Mouse (Mus musculus) neural tube, embryonic 13.5 days (tissue): ENCODE measurements at regions not wholly inside any gene's neighbourhood (a gene's known extent, or its start where the extent isn't known, plus 50 kb on each side); places are given as distances from the start of the nearest gene placed in this dataset.

Experiments
- ATAC-seq: fragments of 200-750 bp; cut with Nextera tagmentation; 2 replicates; pipeline ENCODE4 v1.8.0; 2017; ENCODE audit warnings: low read depth, mild to moderate bottlenecking, moderate TSS enrichment, moderate library complexity
- H3K27ac ChIP-seq: fragments of 300-500 bp; sonication (generic); replicated peaks from 2 replicates; pipeline ENCODE4 v1.5.1; 2015; ENCODE audit warnings: moderate library complexity, mild to moderate bottlenecking, inconsistent platforms
- H3K27me3 ChIP-seq: fragments of 300-500 bp; sonication (generic); 2 replicates; pipeline ENCODE4 v1.6.1; 2015; ENCODE audit warnings: mild to moderate bottlenecking, inconsistent platforms
- H3K36me3 ChIP-seq: fragments of 300-500 bp; sonication (generic); 2 replicates; pipeline ENCODE4 v1.6.1; 2015; ENCODE audit warnings: mild to moderate bottlenecking, inconsistent platforms
- H3K4me1 ChIP-seq: fragments of 300-500 bp; sonication (generic); replicated peaks from 2 replicates; pipeline ENCODE4 v1.6.1; 2015; ENCODE audit warnings: inconsistent platforms
- H3K4me2 ChIP-seq: fragments of 300-500 bp; sonication (generic); 2 replicates; pipeline ENCODE4 v1.6.1; 2015; ENCODE audit warnings: inconsistent platforms, mild to moderate bottlenecking, moderate library complexity
- H3K4me3 ChIP-seq: fragments of 300-500 bp; sonication (generic); 2 replicates; pipeline ENCODE4 v1.5.1; 2015; ENCODE audit warnings: mild to moderate bottlenecking, inconsistent platforms
- H3K9ac ChIP-seq: fragments of 300-500 bp; sonication (generic); 2 replicates; pipeline ENCODE4 v1.6.1; 2015; ENCODE audit warnings: moderate library complexity, mild to moderate bottlenecking, inconsistent platforms
- H3K9me3 ChIP-seq: fragments of 300-500 bp; sonication (generic); 2 replicates; pipeline ENCODE4 v1.6.1; 2016; ENCODE audit warnings: inconsistent platforms
- WGBS: fragments of 180-500 bp; shearing (Covaris S2); methylation state at CpG from one replicate; pipeline ENCODE4 v1.1.7; 2015; 5-methylcytosine and 5-hydroxymethylcytosine counted together

GRCm38 (mm10) chr4:105892065-105892464, 102.4 kb downstream of the Gm12728 start:
- H3K4me3 ChIP-seq: no peak overlapping the region
- H3K27ac ChIP-seq: no peak overlapping the region
- H3K27me3 ChIP-seq: no peaks in the 10 kb centered on the region
- no peaks in the 10 kb centered on the region for H3K9me3 ChIP-seq
- no peak for ATAC-seq
- no peak overlapping the region for H3K9ac ChIP-seq
- H3K36me3 ChIP-seq: no peaks in the 10 kb centered on the region
- H3K4me1 ChIP-seq: no peaks in the 10 kb centered on the region
- 88% methylated on average over 2 of the region's 2 CpGs for WGBS
- no peak overlapping the region for H3K4me2 ChIP-seq

- no peaks in the 10 kb centered on the region for H3K4me1 ChIP-seq
These were observed 105.4 kb downstream of the Gm12728 start for GRCm38 (mm10) chr4:105895116-105895515.

GRCm38 (mm10) chr4:105898054-105898847, 108.6 kb downstream of the Gm12728 start:
- Histone ChIP-seq H3K36me3 (no peaks in the 10 kb centered on the region), H3K27ac (no peak overlapping the region), H3K9ac (no peak overlapping the region), H3K9me3 (no peaks in the 10 kb centered on the region), H3K4me2 (no peak overlapping the region), H3K27me3 (no peaks in the 10 kb centered on the region), H3K4me3 (no peak overlapping the region), H3K4me1 (no peaks in the 10 kb centered on the region)
- no peak for ATAC-seq
- 92% methylated on average over 5 of the region's 5 CpGs for WGBS

More at GRCm38 (mm10) chr4:105895116-105895515, 105.4 kb downstream of the Gm12728 start:
- H3K9ac ChIP-seq: no peak overlapping the region
- no peak overlapping the region for H3K27ac ChIP-seq
- ATAC-seq: no peak
- 76% methylated on average over 2 of the region's 2 CpGs for WGBS
- H3K4me2 ChIP-seq: no peak overlapping the region
- H3K36me3 ChIP-seq: no peaks in the 10 kb centered on the region
- H3K9me3 ChIP-seq: no peaks in the 10 kb centered on the region
- H3K4me3 ChIP-seq: no peak overlapping the region
- no peaks in the 10 kb centered on the region for H3K27me3 ChIP-seq

GRCm38 (mm10) chr4:105904896-105905295, 115.2 kb downstream of the Gm12728 start:
- Histone ChIP-seq H3K27me3 (no peaks in the 10 kb centered on the region), H3K36me3 (no peaks in the 10 kb centered on the region)

GRCm38 (mm10) chr4:105906411-105906810, 116.7 kb downstream of the Gm12728 start:
- WGBS: 93% methylated on average over 4 of the region's 4 CpGs
- Histone ChIP-seq H3K27ac (no peak overlapping the region), H3K9ac (no peak overlapping the region), H3K27me3 (no peaks in the 10 kb centered on the region), H3K36me3 (no peaks in the 10 kb centered on the region), H3K9me3 (no peaks in the 10 kb centered on the region), H3K4me1 (no peaks in the 10 kb centered on the region), H3K4me2 (no peak overlapping the region), H3K4me3 (no peak overlapping the region)
- no peak for ATAC-seq

More at GRCm38 (mm10) chr4:105904896-105905295, 115.2 kb downstream of the Gm12728 start:
- ATAC-seq: no peak
- Histone ChIP-seq H3K4me1 (no peaks in the 10 kb centered on the region), H3K4me3 (no peak overlapping the region), H3K27ac (no peak overlapping the region), H3K4me2 (no peak overlapping the region), H3K9me3 (no peaks in the 10 kb centered on the region), H3K9ac (no peak overlapping the region)
- 27% methylated on average over 8 of the region's 8 CpGs for WGBS

DNA sequence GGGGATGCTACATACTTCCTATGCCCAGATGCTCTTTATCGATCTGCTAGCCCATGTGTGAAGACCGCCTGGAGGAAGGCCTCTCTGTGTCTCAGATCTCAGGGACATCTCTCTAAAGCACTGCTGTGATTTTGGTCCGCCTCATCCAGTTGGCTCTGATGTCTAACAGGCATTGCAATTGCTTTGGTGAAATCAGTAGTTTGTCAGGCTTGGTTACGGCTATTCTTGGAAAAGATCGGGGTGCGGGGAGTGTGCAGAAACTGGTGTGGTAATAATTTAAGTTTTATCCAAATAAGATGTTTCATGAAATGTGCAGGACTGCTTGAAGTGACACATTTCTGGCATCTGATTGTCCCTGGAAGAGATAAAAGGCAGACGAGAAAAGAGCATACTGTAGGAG, 117.9 kb downstream of the Gm12728 start:
- Histone ChIP-seq H3K27ac (no peak overlapping the region), H3K9me3 (no peaks in the 10 kb centered on the region), H3K27me3 (no peaks in the 10 kb centered on the region), H3K4me3 (no peak overlapping the region), H3K4me2 (no peak overlapping the region), H3K36me3 (no peaks in the 10 kb centered on the region), H3K9ac (no peak overlapping the region), H3K4me1 (no peaks in the 10 kb centered on the region)
- WGBS: 91% methylated on average over 7 of the region's 7 CpGs
- ATAC-seq: no peak

GRCm38 (mm10) chr4:105908281-105908680, 118.6 kb downstream of the Gm12728 start:
- Histone ChIP-seq H3K27me3 (no peaks in the 10 kb centered on the region), H3K4me3 (no peak overlapping the region), H3K27ac (no peak overlapping the region), H3K9ac (no peak overlapping the region), H3K9me3 (no peaks in the 10 kb centered on the region), H3K4me1 (no peaks in the 10 kb centered on the region), H3K4me2 (no peak overlapping the region), H3K36me3 (no peaks in the 10 kb centered on the region)
- no peak for ATAC-seq

GRCm38 (mm10) chr4:105909272-105909671, 119.6 kb downstream of the Gm12728 start:
- no peak for ATAC-seq
- Histone ChIP-seq H3K4me2 (no peak overlapping the region), H3K9ac (no peak overlapping the region), H3K36me3 (no peaks in the 10 kb centered on the region), H3K4me3 (no peak overlapping the region), H3K4me1 (no peaks in the 10 kb centered on the region), H3K27ac (no peak overlapping the region), H3K27me3 (no peaks in the 10 kb centered on the region), H3K9me3 (no peaks in the 10 kb centered on the region)
- 81% methylated on average over 4 of the region's 4 CpGs for WGBS

DNA sequence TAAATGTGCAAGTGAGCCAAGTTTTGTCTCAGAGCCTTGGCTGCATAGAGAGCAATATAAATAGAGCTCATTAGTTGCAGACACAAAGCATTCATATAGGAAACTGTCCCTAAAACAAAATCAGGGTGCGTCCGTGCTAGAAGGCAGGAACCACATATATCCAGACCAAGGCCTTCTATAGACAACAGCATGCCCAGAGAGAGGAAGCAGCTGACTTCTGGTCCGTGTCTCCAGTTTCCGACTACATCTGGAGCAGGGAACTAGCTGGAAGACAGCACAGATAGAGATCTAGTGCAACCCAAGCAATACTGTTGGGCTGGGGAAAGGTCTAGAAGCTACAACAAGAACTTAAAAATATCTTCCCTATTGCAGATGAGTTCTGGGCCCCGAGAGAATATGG, 121.0 kb downstream of the Gm12728 start:
- 88% methylated on average over 5 of the region's 5 CpGs for WGBS
- Histone ChIP-seq H3K27ac (no peak overlapping the region), H3K4me3 (no peak overlapping the region), H3K9me3 (no peaks in the 10 kb centered on the region), H3K4me1 (no peaks in the 10 kb centered on the region), H3K27me3 (no peaks in the 10 kb centered on the region), H3K4me2 (no peak overlapping the region), H3K36me3 (no peaks in the 10 kb centered on the region), H3K9ac (no peak overlapping the region)
- no peak for ATAC-seq

DNA sequence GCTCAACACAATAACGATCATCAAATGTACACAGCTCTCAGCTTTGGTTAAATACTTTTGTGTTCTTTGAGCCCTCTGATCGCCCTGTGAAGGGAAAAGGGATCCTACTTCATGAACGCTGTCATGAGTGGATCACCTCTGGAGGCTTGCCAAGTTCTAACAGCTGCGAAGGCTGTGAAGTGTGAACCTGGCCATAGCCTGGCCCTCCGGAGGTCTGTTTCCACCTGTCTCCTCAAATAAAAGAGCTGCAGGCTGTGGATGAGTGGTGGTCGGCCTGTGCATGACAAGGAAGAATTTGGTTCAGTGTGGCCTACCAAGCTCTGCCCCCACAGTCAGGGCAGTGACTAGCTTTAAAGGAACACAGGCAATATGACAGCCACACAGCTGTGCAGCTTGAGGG, 122.0 kb downstream of the Gm12728 start:
- no peak overlapping the region for H3K27ac ChIP-seq
- H3K9me3 ChIP-seq: no peaks in the 10 kb centered on the region
- 73% methylated on average over 6 of the region's 6 CpGs for WGBS
- no peaks in the 10 kb centered on the region for H3K27me3 ChIP-seq
- no peaks in the 10 kb centered on the region for H3K4me1 ChIP-seq
- no peaks in the 10 kb centered on the region for H3K36me3 ChIP-seq
- no peak overlapping the region for H3K9ac ChIP-seq
- no peak overlapping the region for H3K4me3 ChIP-seq
- H3K4me2 ChIP-seq: no peak overlapping the region
- no peak for ATAC-seq

- Histone ChIP-seq H3K36me3 (no peaks in the 10 kb centered on the region), H3K4me1 (no peaks in the 10 kb centered on the region), H3K27me3 (no peaks in the 10 kb centered on the region), H3K9ac (no peak overlapping the region), H3K4me2 (no peak overlapping the region), H3K9me3 (no peaks in the 10 kb centered on the region), H3K27ac (no peak overlapping the region), H3K4me3 (no peak overlapping the region)
- WGBS: 85% methylated on average over 4 of the region's 4 CpGs
- no peak for ATAC-seq
These were observed 122.6 kb downstream of the Gm12728 start for GRCm38 (mm10) chr4:105912296-105912695.

GRCm38 (mm10) chr4:105914996-105915395, 125.3 kb downstream of the Gm12728 start:
- Histone ChIP-seq H3K27ac (no peak overlapping the region), H3K4me2 (no peak overlapping the region), H3K36me3 (no peaks in the 10 kb centered on the region), H3K4me1 (no peaks in the 10 kb centered on the region), H3K4me3 (no peak overlapping the region), H3K27me3 (no peaks in the 10 kb centered on the region), H3K9me3 (no peaks in the 10 kb centered on the region), H3K9ac (no peak overlapping the region)
- ATAC-seq: no peak
- 47% methylated on average over 6 of the region's 6 CpGs for WGBS

- Histone ChIP-seq H3K36me3 (no peaks in the 10 kb centered on the region), H3K4me2 (no peak overlapping the region)
- 83% methylated on average over 9 of the region's 9 CpGs for WGBS
These were observed 126.6 kb downstream of the Gm12728 start for GRCm38 (mm10) chr4:105916229-105916628.

More at GRCm38 (mm10) chr4:105916229-105916628, 126.6 kb downstream of the Gm12728 start:
- ATAC-seq: no peak
- Histone ChIP-seq H3K4me1 (no peaks in the 10 kb centered on the region), H3K27ac (no peak overlapping the region), H3K9me3 (no peaks in the 10 kb centered on the region), H3K9ac (no peak overlapping the region), H3K4me3 (no peak overlapping the region), H3K27me3 (no peaks in the 10 kb centered on the region)
